Mouse (Mus musculus) brain, embryonic 14.5 days (tissue): ENCODE measurements around the gene Pdpk1.

Experiments
- CTCF ChIP-seq: fragments of 200-500 bp; IDR thresholded peaks from 2 replicates; pipeline ENCODE4 v1.5.1; 2012; ENCODE audit warnings: inconsistent platforms, mild to moderate bottlenecking, moderate library complexity, borderline replicate concordance; ENCODE audit not compliant: insufficient read depth, insufficient read length; ENCODE audit errors: extremely low read depth
- POLR2A ChIP-seq: fragments of 200-500 bp; IDR thresholded peaks from 2 replicates; pipeline ENCODE4 v1.6.1; 2012; ENCODE audit warnings: mild to moderate bottlenecking, inconsistent platforms, borderline replicate concordance; ENCODE audit not compliant: poor library complexity, insufficient read depth, insufficient read length, severe bottlenecking; ENCODE audit errors: extremely low read depth

DNA sequence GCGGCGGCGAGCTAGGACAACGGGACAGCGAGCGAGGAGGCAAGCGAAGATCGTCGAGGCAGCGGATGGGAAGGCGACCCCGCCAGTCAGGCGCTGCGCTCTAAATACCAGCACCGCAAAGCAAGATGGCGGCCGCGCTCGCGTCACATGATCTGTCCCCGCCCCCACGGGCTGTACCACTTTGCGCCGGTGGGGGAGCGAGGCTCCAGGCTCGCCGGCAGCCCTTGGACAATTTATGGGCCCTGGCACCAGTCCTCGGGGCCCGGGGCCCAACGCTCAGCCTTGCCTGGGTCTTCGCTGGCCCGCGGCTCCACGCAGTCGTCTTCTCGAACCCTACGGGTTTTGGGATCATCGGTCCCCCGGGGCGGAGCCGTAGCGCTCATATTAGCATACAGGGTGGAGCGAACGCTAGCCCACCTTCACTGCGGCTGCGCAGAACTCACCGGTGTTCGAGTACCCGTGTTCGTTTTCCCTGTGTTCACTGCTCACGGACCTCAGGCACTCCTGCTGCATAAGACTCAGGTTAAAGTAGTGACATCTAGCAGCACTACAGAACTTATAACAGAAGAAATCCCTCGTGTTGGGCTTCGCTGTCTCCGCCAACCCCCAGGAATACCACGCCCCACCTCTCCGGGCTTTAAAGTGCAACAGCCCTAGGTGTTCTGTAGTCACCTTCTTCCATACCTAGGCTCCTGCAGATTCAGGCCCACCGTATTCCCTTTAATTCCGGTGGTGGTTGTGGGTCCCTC is 18.8 kb upstream of the Pdpk1 start, which contains the start of gene Atp6v0c:
- TF ChIP-seq POLR2A (peak; percentile 71; the same call in 1 of the 2 replicates), CTCF (0 out of 2 replicates have a peak, but pooled peaks have one; percentile 4)
